Mouse (Mus musculus) MEL (cell line): Measurements from ENCODE around the gene Npl. TPM values are rescaled to one million over a fixed set of nuclear protein-coding genes. Genes with fewer than 3 reads are reported as not detected.

ENCODE experiments used
- DNase-seq: peaks from one replicate; pipeline ENCODE4 v3.0.0; 2011; ENCODE audit warnings: low read depth, low spot score
- H3K27ac ChIP-seq: 2 replicates; pipeline ENCODE4 v1.5.1; 2012; ENCODE audit warnings: low read depth, mild to moderate bottlenecking, control low read depth, low read length, moderate library complexity; ENCODE audit not compliant: control insufficient read depth
- H3K27me3 ChIP-seq, 2 experiments: fragments of 150-350 bp in 1 of 2; sonication (generic) in 1 of 2; 2 replicates each; pipeline ENCODE4 v1.6.1; 2012; ENCODE audit warnings: low read length in 2 of 2, mild to moderate bottlenecking in 2 of 2, improper control_type of control experiment in 1 of 2, moderate library complexity in 1 of 2; ENCODE audit not compliant: insufficient read depth in 2 of 2, control insufficient read depth in 1 of 2
- H3K36me3 ChIP-seq, 2 experiments: 2 replicates each; pipeline ENCODE4 v1.6.1; 2012 to 2014; ENCODE audit warnings: low read length in 2 of 2, improper control_type of control experiment in 1 of 2, inconsistent platforms in 1 of 2, mild to moderate bottlenecking in 1 of 2; ENCODE audit not compliant: insufficient read depth in 2 of 2, control insufficient read depth in 1 of 2
- H3K4me1 ChIP-seq, 2 experiments: fragments of 150-350 bp in 1 of 2; sonication (generic) in 1 of 2; 2 replicates each; pipeline ENCODE4 v1.6.1; 2012; ENCODE audit warnings: low read length in 2 of 2, improper control_type of control experiment in 1 of 2, mild to moderate bottlenecking in 1 of 2; ENCODE audit not compliant: insufficient read depth in 2 of 2, control insufficient read depth in 1 of 2
- H3K4me3 ChIP-seq, 2 experiments: fragments of 150-350 bp in 1 of 2; sonication (generic) in 1 of 2; 2 replicates each; pipeline ENCODE4 v1.5.1; 2012; ENCODE audit warnings: low read depth in 2 of 2, low read length in 2 of 2, mild to moderate bottlenecking in 2 of 2, moderate library complexity in 2 of 2, control low read depth in 1 of 2, improper control_type of control experiment in 1 of 2; ENCODE audit not compliant: control insufficient read depth in 1 of 2, insufficient read depth in 1 of 2
- H3K79me2 ChIP-seq: 2 replicates; pipeline ENCODE4 v1.6.1; 2012; ENCODE audit warnings: mild to moderate bottlenecking, low read length, moderate library complexity; ENCODE audit not compliant: control insufficient read depth, poor library complexity, insufficient read depth
- H3K9ac ChIP-seq: 2 replicates; pipeline ENCODE4 v1.6.1; 2012; ENCODE audit warnings: low read depth, mild to moderate bottlenecking, control low read depth, low read length, moderate library complexity; ENCODE audit not compliant: control insufficient read depth, poor library complexity, severe bottlenecking
- H3K9me3 ChIP-seq: fragments of 150-350 bp; sonication (generic); replicated peaks from 2 replicates; pipeline ENCODE4 v1.6.1; 2012; ENCODE audit warnings: mild to moderate bottlenecking, low read length, improper control_type of control experiment, moderate library complexity; ENCODE audit not compliant: insufficient read depth
- BHLHE40 ChIP-seq: IDR thresholded peaks from 2 replicates; pipeline ENCODE4 v1.6.1; 2012; ENCODE audit warnings: low read depth, mild to moderate bottlenecking, inconsistent platforms, low read length, improper control_type of control experiment, borderline replicate concordance
- CHD1 ChIP-seq: IDR thresholded peaks from 2 replicates; pipeline ENCODE4 v1.6.1; 2012; ENCODE audit warnings: low read depth, mild to moderate bottlenecking, inconsistent platforms, low read length, improper control_type of control experiment
- CTCF ChIP-seq, 3 experiments: IDR thresholded peaks in 2 of 3; conservative IDR thresholded peaks in 1 of 3; 2 replicates each; pipeline ENCODE4 v1.5.1; 2011 to 2012; ENCODE audit warnings: low read length in 3 of 3, low read depth in 2 of 3, mild to moderate bottlenecking in 2 of 3, improper control_type of control experiment in 1 of 3, inconsistent platforms in 1 of 3, mixed read lengths in 1 of 3, moderate library complexity in 1 of 3; ENCODE audit not compliant: control insufficient read depth in 1 of 3, insufficient read depth in 1 of 3, poor library complexity in 1 of 3, severe bottlenecking in 1 of 3
- EP300 ChIP-seq, 2 experiments: IDR thresholded peaks; 2 replicates each; pipeline ENCODE4 v1.6.1; 2011; ENCODE audit warnings: improper control_type of control experiment in 2 of 2, low read length in 2 of 2, low read depth in 1 of 2, mild to moderate bottlenecking in 1 of 2
- MAFK ChIP-seq: IDR thresholded peaks from 2 replicates; pipeline ENCODE4 v1.6.1; 2011; ENCODE audit warnings: low read depth, mild to moderate bottlenecking, low read length, improper control_type of control experiment, borderline replicate concordance
- MEF2A ChIP-seq: IDR thresholded peaks from 2 replicates; pipeline ENCODE4 v1.6.1; 2014; ENCODE audit warnings: low read depth, mild to moderate bottlenecking, inconsistent platforms, low read length, improper control_type of control experiment; ENCODE audit not compliant: poor library complexity, insufficient replicate concordance, severe bottlenecking; ENCODE audit errors: extremely low read depth
- MYB ChIP-seq: IDR thresholded peaks from 2 replicates; pipeline ENCODE4 v1.6.1; 2011; ENCODE audit warnings: mild to moderate bottlenecking, low read depth, low read length, improper control_type of control experiment
- POLR2AphosphoS2 ChIP-seq: IDR thresholded peaks from 2 replicates; pipeline ENCODE4 v1.6.1; 2011; ENCODE audit warnings: low read length, improper control_type of control experiment
- POLR2AphosphoS5 ChIP-seq: IDR thresholded peaks from 2 replicates; pipeline ENCODE4 v1.6.1; 2012; ENCODE audit warnings: low read depth, borderline replicate concordance, mild to moderate bottlenecking, inconsistent platforms, low read length, moderate library complexity, mixed read lengths
- RCOR1 ChIP-seq: IDR thresholded peaks from 2 replicates; pipeline ENCODE4 v1.6.1; 2012; ENCODE audit warnings: low read depth, mild to moderate bottlenecking, inconsistent platforms, low read length, improper control_type of control experiment
- TBP ChIP-seq: IDR thresholded peaks from 2 replicates; pipeline ENCODE4 v1.8.0; 2011; ENCODE audit warnings: low read depth, low read length, improper control_type of control experiment
- UBTF ChIP-seq: IDR thresholded peaks from 2 replicates; pipeline ENCODE4 v1.6.1; 2012; ENCODE audit warnings: low read depth, mild to moderate bottlenecking, inconsistent platforms, low read length, improper control_type of control experiment, moderate library complexity, borderline replicate concordance; ENCODE audit not compliant: insufficient read depth
- USF2 ChIP-seq, 2 experiments: IDR thresholded peaks; 2 replicates each; pipeline ENCODE4 v1.6.1; 2011 to 2012; ENCODE audit warnings: improper control_type of control experiment in 2 of 2, low read length in 2 of 2, borderline replicate concordance in 1 of 2, inconsistent platforms in 1 of 2, low read depth in 1 of 2, mild to moderate bottlenecking in 1 of 2; ENCODE audit not compliant: insufficient read depth in 1 of 2
- ZMIZ1 ChIP-seq: IDR thresholded peaks from 2 replicates; pipeline ENCODE4 v1.6.1; 2012; ENCODE audit warnings: low read depth, mild to moderate bottlenecking, inconsistent platforms, low read length, improper control_type of control experiment, moderate library complexity
- polyA plus RNA-seq, 2 experiments: library from polyadenylated mRNA; stranded (reverse) in 1 of 2; unstranded in 1 of 2; fragments of >175 nt in 1 of 2; fragments of >200 nt in 1 of 2; gene quantifications; 2 replicates each; pipeline versions ENCODE4 v1.2.1 to v1.2.4; 2012; ENCODE audit warnings: low replicate concordance in 2 of 2, low read depth in 1 of 2; ENCODE audit not compliant: insufficient read length in 2 of 2, insufficient read depth in 1 of 2, missing spikeins in 1 of 2
- total RNA-seq: library from RNA; depleted of rRNA; stranded (reverse); fragments of 300-350 nt; gene quantifications from 2 replicates; pipeline ENCODE4 v1.2.3, GENCODE M21; 2012

Gene Npl
- total and polyA plus RNA-seq, 3 experiments: 0.08 TPM; not detected in 2

GRCm38 (mm10) chr1:153545196-153545595 is 4.6 kb downstream of the Npl start:
- Histone ChIP-seq H3K4me1 (no peaks in the 10 kb centered on the region), H3K27ac (no peak overlapping the region), H3K36me3 (no peaks in the 10 kb centered on the region), H3K9me3 (no peaks in the 10 kb centered on the region), H3K27me3 (peaks cover 0 to 4% of the 10 kb centered on the region in 2 experiments; a peak in 2 of 4 replicates), H3K9ac (no peak overlapping the region), H3K4me3 (no peak overlapping the region), H3K79me2 (no peaks in the 10 kb centered on the region)
- no peak for DNase-seq
- no peak for TF ChIP-seq ZMIZ1
- TF ChIP-seq, all 39 proteins: peak for 0

DNA sequence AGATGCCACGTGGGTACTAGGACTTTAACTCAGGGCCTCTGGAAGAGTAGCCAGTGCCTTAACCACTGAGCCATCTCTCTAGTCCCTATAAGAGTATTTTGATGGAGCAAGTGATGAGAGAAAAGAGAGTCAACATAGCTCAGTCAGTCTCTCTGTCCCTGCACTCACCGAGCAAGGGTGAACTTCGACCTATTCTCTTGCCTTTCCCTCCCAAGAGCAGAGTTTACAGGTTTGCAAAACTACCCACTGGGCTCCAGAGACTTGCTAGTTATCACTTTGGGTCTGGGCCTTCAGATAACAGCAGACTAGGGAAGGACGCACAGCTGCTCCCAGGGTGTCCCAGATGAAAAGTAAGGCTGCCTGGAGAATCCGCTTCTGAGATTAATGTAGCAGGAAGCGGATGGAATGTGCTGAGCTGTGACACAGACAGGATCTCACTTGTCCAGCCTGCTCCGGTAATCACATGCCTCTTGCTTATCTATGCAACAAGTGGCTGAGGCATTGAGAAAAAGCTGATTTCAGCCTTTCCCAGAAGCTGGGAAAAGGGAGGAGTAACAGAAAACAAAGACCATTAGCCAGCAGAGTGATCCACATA is 7.0 kb downstream of the Npl start:
- TF ChIP-seq CHD1 (no peak), POLR2AphosphoS5 (no peak), RCOR1 (no peak), USF2 (IDR thresholded peaks at IDR 0.05; ENCODE audit: borderline replicate concordance in 1 of 2, insufficient read depth in 1 of 2, low read depth in 1 of 2, low read length in 2 of 2) (no peak), MEF2A (no peak), BHLHE40 (no peak), CTCF (IDR thresholded peaks at IDR 0.05 in 2 of 3, conservative IDR thresholded peaks at IDR 0.05 in 1 of 3; ENCODE audit: control insufficient read depth in 1 of 3, insufficient read depth in 1 of 3, low read depth in 2 of 3, low read length in 3 of 3, poor library complexity in 1 of 3, severe bottlenecking in 1 of 3) (no peak), UBTF (no peak), MYB (no peak), TBP (no peak), POLR2AphosphoS2 (no peak), EP300 (IDR thresholded peaks at IDR 0.05; ENCODE audit: low read depth in 1 of 2, low read length in 2 of 2) (no peak), MAFK (no peak)
- TF ChIP-seq, all 39 proteins: peak for 0
- no peak overlapping the region for H3K27ac ChIP-seq

More for the DNA sequence above, 7.0 kb downstream of the Npl start:
- no peaks in the 10 kb centered on the region for H3K9me3 ChIP-seq
- no peaks in the 10 kb centered on the region for H3K4me1 ChIP-seq
- no peak overlapping the region for H3K9ac ChIP-seq
- H3K79me2 ChIP-seq: no peaks in the 10 kb centered on the region
- H3K27me3 ChIP-seq: peaks cover 0 to 4% of the 10 kb centered on the region in 2 experiments; a peak in 2 of 4 replicates
- no peaks in the 10 kb centered on the region for H3K36me3 ChIP-seq
- DNase-seq: no peak
- H3K4me3 ChIP-seq: no peak overlapping the region
